Mouse (Mus musculus): ENCODE data around the gene Arhgef10l. TPM values are rescaled to one million over a fixed set of nuclear protein-coding genes. Genes with fewer than 3 reads are reported as not detected.

Arhgef10l gene
- polyA plus RNA-seq, 1 experiment = 0.12 TPM

GRCm38 (mm10) chr4:140630651-140631241 is 35.1 kb downstream of the Arhgef10l start:
- no peaks in the 10 kb centered on the region for H3K4me1 ChIP-seq (ENCODE audit: control insufficient read depth)
- H3K4me3 ChIP-seq (replicated peaks) = no peak overlapping the region
- TF ChIP-seq TAL1 (IDR thresholded peaks at IDR 0.05; ENCODE audit: low read length) = no peak
- no peak for TF ChIP-seq GATA1 (IDR thresholded peaks at IDR 0.05; ENCODE audit: low read length)
- H3K36me3 ChIP-seq (ENCODE audit: control insufficient read depth) = no peaks in the 10 kb centered on the region
- no peaks in the 10 kb centered on the region for H3K27me3 ChIP-seq (ENCODE audit: control insufficient read depth)
- H3K9me3 ChIP-seq (ENCODE audit: control insufficient read depth, low read length) = no peaks in the 10 kb centered on the region

GRCm38 (mm10) chr4:140630136-140630535 is 35.7 kb downstream of the Arhgef10l start:
- Histone ChIP-seq H3K4me3 (replicated peaks) (no peak overlapping the region), H3K9me3 (ENCODE audit: control insufficient read depth, low read length) (no peaks in the 10 kb centered on the region), H3K4me1 (ENCODE audit: control insufficient read depth) (no peaks in the 10 kb centered on the region), H3K36me3 (ENCODE audit: control insufficient read depth) (no peaks in the 10 kb centered on the region), H3K27me3 (ENCODE audit: control insufficient read depth) (no peaks in the 10 kb centered on the region)
- TF ChIP-seq GATA1 (IDR thresholded peaks at IDR 0.05; ENCODE audit: low read length) = no peak

DNA sequence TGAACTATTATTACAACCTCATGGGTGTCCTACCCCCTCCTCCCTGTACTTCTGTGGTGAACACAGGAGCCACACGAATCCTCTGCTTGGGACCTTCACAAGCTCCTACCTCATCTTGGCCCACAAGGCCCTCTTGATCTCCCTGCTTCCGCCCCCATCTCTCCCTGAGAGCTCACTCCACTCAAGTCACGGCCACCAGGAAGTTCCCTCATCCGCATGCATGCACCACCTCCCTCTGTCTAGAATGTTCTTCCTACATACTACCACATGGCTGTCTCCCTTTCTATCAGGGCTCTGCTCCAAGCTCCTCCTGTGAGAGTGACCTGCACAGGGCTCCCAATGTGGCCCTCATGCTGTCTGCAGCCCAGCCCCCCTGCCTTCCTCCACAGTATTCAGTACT is 36.8 kb downstream of the Arhgef10l start:
- Histone ChIP-seq H3K4me3 (replicated peaks) (no peak overlapping the region), H3K27me3 (ENCODE audit: control insufficient read depth) (no peaks in the 10 kb centered on the region), H3K36me3 (ENCODE audit: control insufficient read depth) (no peaks in the 10 kb centered on the region), H3K4me1 (ENCODE audit: control insufficient read depth) (no peaks in the 10 kb centered on the region), H3K9me3 (ENCODE audit: control insufficient read depth, low read length) (no peaks in the 10 kb centered on the region)
- TF ChIP-seq GATA1 (IDR thresholded peaks at IDR 0.05; ENCODE audit: low read length) = no peak
- TF ChIP-seq TAL1 (IDR thresholded peaks at IDR 0.05; ENCODE audit: low read length) = no peak

DNA sequence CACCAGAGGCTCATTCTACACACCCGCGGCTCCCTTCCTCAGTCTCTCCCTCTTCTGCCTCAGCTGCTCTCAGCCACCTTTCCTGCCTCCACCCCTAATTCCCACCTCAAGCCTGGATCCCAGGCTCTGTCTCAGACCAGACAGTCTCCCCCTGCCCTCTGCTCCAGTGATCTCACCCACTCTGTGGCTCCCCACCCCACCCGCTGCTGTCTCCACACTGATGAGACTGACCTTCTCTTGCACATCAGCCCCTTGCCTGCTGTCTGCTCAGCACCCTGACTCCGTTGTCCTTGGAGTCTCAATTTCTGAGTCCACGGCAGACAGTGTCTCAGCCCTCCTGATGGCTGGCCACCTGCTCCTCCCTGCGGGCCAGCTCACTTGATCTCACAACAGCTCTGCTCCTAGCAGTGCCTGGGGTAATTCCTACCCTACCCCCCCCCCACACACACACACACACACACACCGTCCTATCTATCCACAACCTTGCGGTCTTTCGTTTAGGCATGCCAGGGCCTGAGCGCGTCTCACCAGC is 37.3 kb downstream of the Arhgef10l start:
- TF ChIP-seq TAL1 (IDR thresholded peaks at IDR 0.05; ENCODE audit: low read length) (no peak), GATA1 (IDR thresholded peaks at IDR 0.05; ENCODE audit: low read length) (no peak)
- no peak overlapping the region for H3K4me3 ChIP-seq (replicated peaks)
- no peaks in the 10 kb centered on the region for H3K27me3 ChIP-seq (ENCODE audit: control insufficient read depth)
- H3K4me1 ChIP-seq (ENCODE audit: control insufficient read depth) = no peaks in the 10 kb centered on the region
- H3K9me3 ChIP-seq (ENCODE audit: control insufficient read depth, low read length) = no peaks in the 10 kb centered on the region
- H3K36me3 ChIP-seq (ENCODE audit: control insufficient read depth) = no peaks in the 10 kb centered on the region

GRCm38 (mm10) chr4:140625651-140626525 is 39.9 kb downstream of the Arhgef10l start:
- no peaks in the 10 kb centered on the region for H3K36me3 ChIP-seq (ENCODE audit: control insufficient read depth)
- TF ChIP-seq GATA1 (IDR thresholded peaks at IDR 0.05; ENCODE audit: low read length) = no peak
- H3K4me3 ChIP-seq (replicated peaks) = no peak overlapping the region
- H3K27me3 ChIP-seq (ENCODE audit: control insufficient read depth) = no peaks in the 10 kb centered on the region
- no peaks in the 10 kb centered on the region for H3K4me1 ChIP-seq (ENCODE audit: control insufficient read depth)
- H3K9me3 ChIP-seq (ENCODE audit: control insufficient read depth, low read length) = no peaks in the 10 kb centered on the region

GRCm38 (mm10) chr4:140624468-140625176 is 41.2 kb downstream of the Arhgef10l start:
- no peaks in the 10 kb centered on the region for H3K4me1 ChIP-seq (ENCODE audit: control insufficient read depth)
- no peaks in the 10 kb centered on the region for H3K27me3 ChIP-seq (ENCODE audit: control insufficient read depth)
- H3K9me3 ChIP-seq (ENCODE audit: control insufficient read depth, low read length) = no peaks in the 10 kb centered on the region
- H3K36me3 ChIP-seq (ENCODE audit: control insufficient read depth) = no peaks in the 10 kb centered on the region
- no peak overlapping the region for H3K4me3 ChIP-seq (replicated peaks)
- no peak for TF ChIP-seq GATA1 (IDR thresholded peaks at IDR 0.05; ENCODE audit: low read length)
- TF ChIP-seq TAL1 (IDR thresholded peaks at IDR 0.05; ENCODE audit: low read length) = no peak

- Histone ChIP-seq H3K4me1 (ENCODE audit: control insufficient read depth) (no peaks in the 10 kb centered on the region), H3K4me3 (replicated peaks) (no peak overlapping the region), H3K36me3 (ENCODE audit: control insufficient read depth) (no peaks in the 10 kb centered on the region), H3K27me3 (ENCODE audit: control insufficient read depth) (no peaks in the 10 kb centered on the region), H3K9me3 (ENCODE audit: control insufficient read depth, low read length) (no peaks in the 10 kb centered on the region)
- TF ChIP-seq TAL1 (IDR thresholded peaks at IDR 0.05; ENCODE audit: low read length) (no peak), GATA1 (IDR thresholded peaks at IDR 0.05; ENCODE audit: low read length) (no peak)
These were observed 41.7 kb downstream of the Arhgef10l start for GRCm38 (mm10) chr4:140624087-140624467.

GRCm38 (mm10) chr4:140622819-140623218 is 43.0 kb downstream of the Arhgef10l start:
- H3K9me3 ChIP-seq (ENCODE audit: control insufficient read depth, low read length) = no peaks in the 10 kb centered on the region
- TF ChIP-seq GATA1 (IDR thresholded peaks at IDR 0.05; ENCODE audit: low read length) (no peak), TAL1 (IDR thresholded peaks at IDR 0.05; ENCODE audit: low read length) (no peak)
- H3K4me1 ChIP-seq (ENCODE audit: control insufficient read depth) = no peaks in the 10 kb centered on the region
- no peak overlapping the region for H3K4me3 ChIP-seq (replicated peaks)
- H3K36me3 ChIP-seq (ENCODE audit: control insufficient read depth) = no peaks in the 10 kb centered on the region
- H3K27me3 ChIP-seq (ENCODE audit: control insufficient read depth) = no peaks in the 10 kb centered on the region

DNA sequence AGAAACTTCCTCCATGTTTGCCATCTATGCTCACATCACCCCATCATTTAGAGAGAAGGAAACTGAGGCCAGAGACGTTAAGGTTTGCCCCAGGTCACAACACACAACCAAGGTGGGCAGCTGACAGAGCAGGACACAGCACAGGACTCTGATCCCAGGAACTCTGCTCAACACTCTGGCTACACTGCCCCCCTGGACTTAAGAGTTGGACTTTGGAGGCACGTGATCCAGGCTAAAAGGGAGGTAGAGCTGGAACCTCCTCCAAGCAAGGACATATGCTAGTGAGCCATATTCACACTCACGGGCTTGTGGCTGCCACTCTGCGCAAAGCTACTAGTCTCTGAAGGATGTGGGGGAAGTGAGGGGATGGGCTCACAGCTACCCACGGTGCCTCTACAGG is 45.3 kb downstream of the Arhgef10l start:
- no peaks in the 10 kb centered on the region for H3K9me3 ChIP-seq (ENCODE audit: control insufficient read depth, low read length)
- TF ChIP-seq TAL1 (IDR thresholded peaks at IDR 0.05; ENCODE audit: low read length) = no peak
- no peak for TF ChIP-seq GATA1 (IDR thresholded peaks at IDR 0.05; ENCODE audit: low read length)
- no peaks in the 10 kb centered on the region for H3K27me3 ChIP-seq (ENCODE audit: control insufficient read depth)
- no peaks in the 10 kb centered on the region for H3K36me3 ChIP-seq (ENCODE audit: control insufficient read depth)
- H3K4me3 ChIP-seq (replicated peaks) = no peak overlapping the region
- peaks cover 4% of the 10 kb centered on the region for H3K4me1 ChIP-seq (ENCODE audit: control insufficient read depth)

Data from erythroblast, embryonic 14.5 days (primary cell).